Mouse (Mus musculus) large intestine, adult 2 months (tissue): Measurements from ENCODE around the gene Sirt4. TPM values are rescaled to one million over a fixed set of nuclear protein-coding genes. Genes with fewer than 3 reads are reported as not detected.

Source experiments
- DNase-seq: peaks from one replicate; pipeline ENCODE4 v3.0.0-alpha.2; 2012; ENCODE audit warnings: low read depth, low spot score
- WGBS: fragments of 180-500 bp; shearing (Covaris S2); methylation state at CpG from one replicate; pipeline ENCODE4 v1.1.7; 2018; 5-methylcytosine and 5-hydroxymethylcytosine counted together
- polyA plus RNA-seq: library from polyadenylated mRNA; depleted of rRNA; stranded (reverse); fragments of >200 nt; gene quantifications from 2 replicates; pipeline ENCODE4 v1.2.3, GENCODE M21; 2012

The Sirt4 gene
- polyA plus RNA-seq, 1 experiment = 17.3 TPM

DNA sequence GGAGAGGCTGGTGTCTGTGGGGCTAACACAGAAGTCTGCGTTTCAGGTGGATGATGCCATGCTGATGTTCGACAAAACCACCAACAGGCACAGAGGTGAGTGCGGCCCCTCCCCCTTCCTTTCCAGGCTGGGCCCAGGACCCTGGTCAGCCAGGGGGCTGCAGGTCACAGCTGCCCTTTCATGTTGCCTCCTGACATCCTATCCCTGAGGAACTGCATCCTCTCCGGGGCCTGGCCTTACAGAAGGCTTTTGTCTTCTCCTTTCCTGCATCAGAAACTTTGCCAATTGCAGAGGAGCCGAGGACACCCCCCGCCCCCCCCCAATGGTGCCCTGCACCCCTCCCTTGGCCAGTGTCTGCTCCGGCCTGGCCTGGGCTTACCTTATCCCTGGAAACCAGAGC, 45.9 kb downstream of the Sirt4 start:
- WGBS = 70% methylated on average over 7 of the region's 7 CpGs
- DNase-seq = no peak

DNA sequence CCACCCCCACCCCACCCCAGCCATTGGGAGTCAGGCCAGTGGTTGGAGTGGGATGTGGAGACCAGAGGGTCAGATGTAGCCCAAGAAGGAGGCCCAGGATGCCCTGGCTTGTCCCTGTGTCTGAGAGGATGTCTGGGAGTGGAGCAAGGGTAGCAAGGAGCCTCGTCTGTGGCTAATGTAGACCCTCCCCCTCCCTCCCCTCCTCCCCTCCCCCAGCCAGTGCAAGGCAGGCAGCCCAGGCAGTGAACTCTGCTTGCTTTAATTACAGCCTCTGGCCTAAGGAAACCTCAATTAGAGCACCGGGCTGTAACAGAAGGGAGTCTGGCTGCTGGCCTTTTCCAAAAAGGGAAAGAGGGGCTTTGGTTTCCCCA, 46.6 kb downstream of the Sirt4 start:
- WGBS = 67% methylated on average over 2 of the region's 2 CpGs
- no peak for DNase-seq

DNA sequence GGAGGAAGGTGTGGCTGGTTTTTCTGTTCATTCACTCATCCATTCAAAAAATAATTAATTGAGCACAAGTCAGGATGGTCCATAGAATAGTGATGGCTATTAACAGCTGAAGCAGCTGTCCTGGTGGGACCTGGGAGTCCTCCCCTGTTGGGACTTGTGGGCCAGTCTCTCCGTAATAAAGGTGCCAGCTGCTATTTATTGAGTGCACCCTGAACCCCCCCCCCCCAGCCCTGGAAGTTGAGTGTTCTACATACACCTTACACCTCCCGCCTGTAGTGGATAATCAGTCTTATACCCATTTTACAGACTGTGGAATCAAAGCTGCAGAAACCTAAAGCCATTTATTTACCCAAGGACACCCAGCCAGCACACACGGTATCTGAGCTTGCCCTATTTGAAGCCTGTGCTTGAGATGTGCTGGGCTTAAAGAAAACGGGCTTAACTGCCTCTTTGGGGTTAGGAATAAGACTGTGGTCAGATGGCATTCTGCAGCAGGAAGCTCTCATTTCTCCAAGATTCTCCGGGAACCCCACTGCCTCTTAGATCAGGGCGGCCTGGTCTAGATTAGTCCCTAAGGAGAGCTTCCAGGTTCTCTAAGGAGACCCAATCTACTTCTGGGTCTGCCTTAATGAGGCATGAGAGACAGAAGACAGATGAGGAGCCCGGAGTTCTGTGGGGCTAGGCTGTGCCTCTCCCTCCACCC, 47.1 kb downstream of the Sirt4 start:
- WGBS = 86% methylated on average over 7 of the region's 7 CpGs
- DNase-seq = no peak

GRCm38 (mm10) chr5:115436421-115437124, 48.0 kb downstream of the Sirt4 start:
- DNase-seq = no peak

DNA sequence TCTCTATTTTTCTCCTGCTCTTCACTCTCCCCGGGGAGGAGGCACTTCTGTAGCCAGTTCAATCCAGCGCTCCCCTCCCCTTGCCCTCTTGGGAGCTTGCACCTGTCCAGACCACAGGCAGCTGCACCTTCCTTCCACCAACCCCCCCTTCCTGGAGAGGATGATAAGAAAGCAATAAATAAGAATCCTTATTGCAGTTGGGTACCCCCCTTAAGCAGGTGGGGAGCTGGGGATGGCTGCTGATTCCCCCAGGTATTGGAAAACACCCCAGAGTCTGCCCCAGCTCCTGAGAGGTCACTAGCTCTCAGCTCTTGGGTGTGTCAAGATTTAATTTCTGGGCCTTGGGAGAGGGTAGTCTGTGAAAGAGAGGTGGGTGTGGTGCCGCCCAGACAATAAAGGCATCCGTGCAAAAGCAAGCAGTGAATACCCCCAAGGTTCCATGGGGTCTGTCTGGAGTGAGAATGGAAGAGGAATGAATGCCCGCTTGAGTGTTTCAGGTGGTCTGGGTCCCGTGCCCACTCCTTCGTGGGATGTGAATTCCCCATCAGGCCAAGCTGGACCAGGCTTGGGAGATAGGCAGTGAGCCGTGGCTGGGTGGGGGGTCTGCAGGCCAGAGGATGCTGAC, 48.7 kb downstream of the Sirt4 start:
- WGBS = 53% methylated on average over 8 of the region's 8 CpGs
- DNase-seq = no peak

More at GRCm38 (mm10) chr5:115436421-115437124, 48.0 kb downstream of the Sirt4 start:
- WGBS = 17% methylated on average over 43 of the region's 43 CpGs

DNA sequence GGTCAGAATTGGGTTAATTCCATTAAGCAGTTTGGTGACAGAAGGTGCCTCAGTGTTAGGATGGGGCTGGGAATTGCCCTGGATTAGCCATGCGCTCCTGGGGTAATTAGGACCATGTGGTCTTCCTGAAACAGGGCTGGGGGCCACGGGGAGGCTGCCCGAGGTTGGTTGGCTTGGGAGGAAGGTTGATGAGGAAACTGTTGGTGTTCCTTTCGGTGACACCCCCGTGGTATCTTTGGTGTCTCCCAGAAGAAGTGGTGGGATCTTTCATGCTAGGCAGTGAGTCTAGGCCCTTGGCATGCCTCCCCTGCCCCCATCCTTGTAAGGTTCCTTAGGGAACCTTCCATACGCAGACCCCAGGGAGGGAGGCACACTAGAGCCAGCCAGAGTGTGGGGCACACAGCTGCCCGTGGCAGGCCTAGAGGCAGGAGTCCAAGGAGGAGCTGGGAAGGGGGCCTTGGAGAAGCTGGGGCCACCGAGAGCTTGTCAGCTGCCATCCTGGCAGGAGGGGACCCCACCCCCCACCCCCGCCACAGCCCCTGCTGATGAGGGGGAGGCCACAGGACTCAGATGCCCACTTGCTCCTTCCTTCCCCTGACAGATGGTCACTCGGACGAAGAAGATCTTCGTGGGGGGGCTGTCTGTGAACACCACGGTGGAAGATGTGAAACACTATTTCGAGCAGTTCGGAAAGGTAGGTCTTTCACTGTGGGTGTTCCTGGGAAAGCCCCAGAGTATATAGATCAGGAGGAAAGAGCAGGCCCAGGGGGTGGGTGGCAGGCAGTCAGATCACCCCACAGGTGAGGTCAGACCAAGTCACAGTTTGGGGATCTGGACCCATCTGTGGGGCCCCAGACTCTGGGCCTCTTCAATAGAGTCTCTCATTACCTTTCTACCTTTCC, 49.4 kb downstream of the Sirt4 start:
- WGBS = 76% methylated on average over 15 of the region's 15 CpGs
- DNase-seq = no peak

GRCm38 (mm10) chr5:115434280-115434852, 50.2 kb downstream of the Sirt4 start:
- 81% methylated on average over 11 of the region's 11 CpGs for WGBS
- DNase-seq = no peak

DNA sequence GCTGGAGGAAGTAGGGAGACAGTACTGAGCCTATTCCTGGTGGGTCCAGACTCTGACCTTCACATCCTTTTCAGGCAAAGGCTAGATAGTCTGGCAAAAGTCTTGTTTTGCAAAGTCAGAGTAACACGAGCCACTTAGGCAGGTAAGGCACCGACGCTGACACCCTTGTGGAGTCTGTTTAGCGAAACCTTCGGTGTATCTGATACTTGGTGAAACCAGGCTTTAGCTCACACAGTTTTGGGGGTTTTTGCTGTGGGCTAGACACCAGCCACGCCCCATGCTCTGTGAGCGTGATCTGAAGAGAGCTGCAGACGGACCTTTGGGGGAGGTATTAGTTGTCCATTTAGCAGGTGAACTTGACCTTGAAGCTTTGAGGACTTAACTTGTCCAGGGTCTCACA, 51.3 kb downstream of the Sirt4 start:
- 87% methylated on average over 8 of the region's 8 CpGs for WGBS
- no peak for DNase-seq

GRCm38 (mm10) chr5:115432395-115432794, 52.1 kb downstream of the Sirt4 start:
- no peak for DNase-seq
- WGBS = 46% methylated on average over 11 of the region's 11 CpGs

GRCm38 (mm10) chr5:115431898-115432259, 52.6 kb downstream of the Sirt4 start:
- 37% methylated on average over 7 of the region's 7 CpGs for WGBS
- no peak for DNase-seq

GRCm38 (mm10) chr5:115431061-115431897, 53.2 kb downstream of the Sirt4 start:
- DNase-seq = no peak
- WGBS = 17% methylated on average over 14 of the region's 14 CpGs

DNA sequence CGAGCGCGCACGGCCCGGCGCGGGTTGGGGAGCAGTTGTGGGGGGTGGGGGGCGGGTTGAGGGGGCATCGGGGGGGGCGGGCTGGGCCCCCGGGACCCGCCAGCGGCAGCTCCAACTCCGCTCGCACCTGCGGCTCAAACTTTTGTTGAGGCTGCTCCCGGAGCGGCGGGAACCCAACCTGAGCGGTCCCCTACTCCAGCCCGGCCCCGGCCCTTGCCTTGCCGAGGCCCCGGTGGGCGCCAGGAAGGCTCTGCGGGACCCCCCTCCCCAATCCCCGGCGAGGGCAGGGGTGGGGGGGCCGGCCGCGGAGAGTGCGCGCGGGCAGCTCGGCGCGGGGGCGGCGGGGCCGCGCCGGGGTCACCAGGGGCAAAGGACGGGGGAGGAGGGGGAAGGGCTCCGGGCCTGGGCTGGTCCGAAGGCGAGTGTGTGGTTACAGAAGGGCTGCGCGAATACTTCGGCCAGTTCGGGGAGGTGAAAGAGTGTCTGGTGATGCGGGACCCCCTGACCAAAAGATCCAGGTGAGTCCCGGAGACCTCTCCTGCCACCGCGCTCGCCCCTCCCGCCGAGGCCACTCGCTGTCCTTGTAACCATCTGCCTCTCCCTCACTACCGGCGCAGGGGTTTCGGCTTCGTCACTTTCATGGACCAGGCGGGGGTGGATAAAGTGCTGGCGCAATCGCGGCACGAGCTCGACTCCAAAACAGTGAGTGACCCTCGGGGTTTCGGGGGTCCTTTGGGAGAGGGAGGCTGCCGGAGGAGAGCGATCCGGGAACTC, 54.2 kb downstream of the Sirt4 start:
- 3% methylated on average over 61 of the region's 73 CpGs for WGBS
- no peak for DNase-seq

- WGBS = under 1% methylated on average over 101 of the region's 117 CpGs
- no peak for DNase-seq
Measured at GRCm38 (mm10) chr5:115429359-115430186, 55.0 kb downstream of the Sirt4 start, which contains the start of gene Msi1. Gene Msi1, plus strand, starts transcription at chr5:115429599.

- 7% methylated on average over 20 of the region's 20 CpGs for WGBS
- no peak for DNase-seq
Measured at GRCm38 (mm10) chr5:115428831-115429358, 55.6 kb downstream of the Sirt4 start.
